Mouse (Mus musculus) mature B cell (primary cell): ENCODE measurements at regions not wholly inside any gene's neighbourhood (a gene's known extent, or its start where the extent isn't known, plus 50 kb on each side); places are given as distances from the start of the nearest gene placed in this dataset.

Source experiments
- in situ Hi-C: fragments of 300-500 bp; cut with MboI; formaldehyde crosslinking; loops from 2 replicates; pipeline ENCODE4 v1.14.3; 2019

- in situ Hi-C loops = no loop called here
Measured at GRCm38 (mm10) chr2:128432741-128433140, 158.3 kb upstream of the Spdye4c start.

DNA sequence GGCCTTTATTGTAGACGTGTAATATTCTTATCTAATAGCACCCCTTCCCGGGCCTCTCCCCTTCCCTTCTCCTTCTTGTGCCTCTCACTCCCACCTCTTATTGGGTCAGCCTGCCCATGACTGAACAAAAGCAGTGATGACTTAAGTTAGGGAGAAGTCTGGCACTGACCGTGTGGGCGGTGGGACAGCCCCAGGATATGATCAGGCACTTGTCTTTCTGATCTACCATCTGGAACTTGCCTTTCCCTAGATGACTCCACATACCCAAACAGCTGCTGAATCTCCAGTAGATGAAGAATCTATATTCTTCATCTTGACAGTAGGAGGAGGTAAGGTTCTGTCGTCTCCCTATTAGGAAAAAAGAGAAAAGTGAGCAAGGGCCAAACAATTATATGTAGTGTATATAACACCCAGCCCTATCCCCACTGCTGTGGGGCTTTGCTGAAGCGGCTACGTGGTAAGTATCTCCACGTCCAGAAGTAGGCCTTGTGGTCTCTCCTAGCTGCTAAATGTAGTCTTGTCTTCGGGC is 157.4 kb upstream of the Spdye4c start:
- in situ Hi-C loops = no loop called here

DNA sequence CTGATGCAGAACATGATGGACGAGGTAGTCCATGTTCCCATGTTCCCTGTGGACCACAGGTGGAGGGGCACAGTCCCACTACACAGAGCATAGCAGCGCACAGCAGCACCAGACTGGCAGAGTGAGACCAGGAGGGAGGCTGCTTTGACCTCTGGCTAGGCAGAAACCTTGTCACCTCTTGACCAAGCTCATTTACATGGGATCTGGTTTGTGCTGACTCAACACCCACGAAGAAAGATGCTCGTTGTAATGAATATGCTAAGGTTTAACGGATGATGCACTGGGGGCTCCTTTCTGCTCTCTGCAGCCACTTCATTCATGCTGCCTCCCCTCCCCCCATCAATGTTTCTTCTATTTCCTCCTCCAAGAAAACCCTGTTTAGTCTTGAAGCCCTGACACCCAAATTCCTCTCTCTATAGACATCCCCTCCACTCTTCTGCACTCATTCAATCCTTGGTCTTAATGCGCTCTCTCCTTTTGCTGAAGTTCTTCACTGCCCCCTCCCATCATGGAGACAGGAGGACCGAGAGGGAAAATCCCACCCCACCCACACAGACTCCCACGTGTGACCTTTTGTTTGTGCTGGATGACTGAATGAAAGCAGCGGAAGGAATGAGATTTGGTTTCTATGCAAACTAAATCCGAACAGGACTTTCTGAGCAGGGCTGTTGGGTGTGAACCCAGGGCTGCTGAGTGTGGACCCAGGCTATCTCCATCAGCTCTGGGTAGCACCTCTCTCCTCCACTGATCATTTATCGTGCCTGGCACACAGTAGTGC is 156.6 kb upstream of the Spdye4c start:
- in situ Hi-C loops = no loop called here

DNA sequence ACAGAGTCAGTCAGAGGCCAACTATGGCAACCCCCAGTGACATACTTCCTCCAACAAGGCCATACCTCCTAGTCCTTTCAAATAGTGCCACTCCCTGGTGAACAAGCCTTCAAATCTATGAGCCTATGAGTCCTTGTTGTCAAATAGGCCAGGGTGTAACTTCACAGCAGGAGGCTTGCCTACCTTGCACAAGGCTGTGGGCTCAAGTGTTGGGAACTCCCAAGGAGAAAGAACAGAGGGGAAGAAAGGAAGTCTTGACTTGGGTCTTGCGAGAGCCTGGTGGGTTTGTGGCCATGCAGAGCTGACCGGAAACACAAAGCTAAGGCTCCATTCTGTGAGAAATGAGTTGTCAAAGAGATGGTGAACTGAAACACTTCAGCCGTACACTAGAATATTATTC is 154.6 kb upstream of the Spdye4c start:
- in situ Hi-C loops = no loop called here

- in situ Hi-C loops = no loop called here
Measured at GRCm38 (mm10) chr2:128437698-128438097, 153.3 kb upstream of the Spdye4c start.

DNA sequence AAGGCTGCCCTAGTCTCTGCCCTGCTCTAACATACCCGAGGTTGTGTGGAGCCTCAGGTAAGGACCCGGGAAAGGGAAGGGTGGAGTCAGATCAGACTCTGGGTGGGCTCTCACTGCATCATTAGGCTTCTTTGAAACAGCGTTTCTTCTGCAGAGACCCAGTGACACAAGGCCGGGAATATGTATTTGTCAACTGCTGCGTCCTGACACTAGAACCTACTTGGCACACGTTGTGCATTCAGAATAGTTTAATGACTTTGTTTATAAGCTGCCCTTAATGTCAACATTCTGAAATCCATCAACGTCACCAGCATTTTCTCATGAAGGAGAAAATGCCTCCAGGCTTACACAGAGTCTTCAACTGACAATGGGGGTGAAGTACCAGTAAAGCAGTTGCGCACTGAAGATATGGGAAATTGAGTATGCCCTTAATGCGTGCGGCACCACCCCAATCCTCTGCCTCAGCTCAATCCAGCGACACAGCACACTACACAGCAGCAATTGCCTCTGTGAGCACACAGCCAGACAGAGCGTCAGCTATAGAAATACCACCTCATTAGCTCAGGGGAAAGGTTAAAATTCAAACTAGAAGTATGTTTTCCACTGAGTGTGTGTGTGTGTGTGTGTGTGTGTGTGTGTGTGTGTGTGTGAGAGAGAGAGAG is 152.7 kb upstream of the Spdye4c start:
- in situ Hi-C loops = no loop called here

GRCm38 (mm10) chr2:128438897-128439296 is 152.1 kb upstream of the Spdye4c start:
- in situ Hi-C loops = no loop called here

- in situ Hi-C loops = no loop called here
Measured at GRCm38 (mm10) chr2:128444599-128445011, 146.4 kb upstream of the Spdye4c start.

DNA sequence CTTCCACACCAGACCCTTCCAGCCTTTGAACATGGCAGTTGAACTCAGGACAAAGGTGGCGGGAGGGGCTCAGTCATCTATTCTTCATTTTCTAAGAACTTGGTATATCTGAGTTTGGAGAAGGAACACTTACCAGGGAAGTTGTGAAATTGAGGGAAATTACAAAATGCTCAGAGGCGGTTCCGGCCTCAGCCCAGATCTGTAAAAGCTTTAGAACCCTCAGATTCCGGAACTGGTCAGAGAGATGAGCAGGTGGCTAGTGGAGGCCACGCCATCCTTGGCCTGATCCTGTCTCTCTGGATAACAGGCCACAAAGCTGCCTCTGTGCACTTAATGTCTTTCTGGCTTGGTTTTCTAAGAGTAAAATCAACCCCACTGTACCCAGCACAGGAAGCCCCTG is 145.6 kb upstream of the Spdye4c start:
- in situ Hi-C loops = no loop called here

- in situ Hi-C loops = no loop called here
Measured at GRCm38 (mm10) chr2:128449294-128449693, 141.7 kb upstream of the Spdye4c start.

DNA sequence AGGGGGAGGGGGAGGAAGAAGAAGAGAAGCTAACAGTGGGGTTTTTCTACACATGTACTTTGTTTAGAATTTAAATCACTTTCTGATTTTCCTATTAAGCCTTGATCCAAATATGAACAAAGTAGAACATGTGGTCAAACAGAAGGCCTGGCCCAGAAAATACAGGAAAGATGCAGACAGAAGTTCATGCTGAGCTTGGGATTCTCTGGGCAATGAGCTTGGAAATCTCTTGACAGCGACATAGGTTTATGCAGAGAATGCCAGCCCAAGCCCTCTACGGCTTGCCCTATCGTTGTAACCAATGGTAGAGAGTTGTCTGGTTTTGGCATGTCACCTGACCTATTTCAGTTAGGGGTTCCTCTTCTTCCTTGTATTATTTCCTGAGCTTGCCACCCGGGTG is 141.0 kb upstream of the Spdye4c start:
- in situ Hi-C loops = no loop called here

- in situ Hi-C loops = no loop called here
Measured at GRCm38 (mm10) chr2:128451554-128452239, 139.3 kb upstream of the Spdye4c start.

DNA sequence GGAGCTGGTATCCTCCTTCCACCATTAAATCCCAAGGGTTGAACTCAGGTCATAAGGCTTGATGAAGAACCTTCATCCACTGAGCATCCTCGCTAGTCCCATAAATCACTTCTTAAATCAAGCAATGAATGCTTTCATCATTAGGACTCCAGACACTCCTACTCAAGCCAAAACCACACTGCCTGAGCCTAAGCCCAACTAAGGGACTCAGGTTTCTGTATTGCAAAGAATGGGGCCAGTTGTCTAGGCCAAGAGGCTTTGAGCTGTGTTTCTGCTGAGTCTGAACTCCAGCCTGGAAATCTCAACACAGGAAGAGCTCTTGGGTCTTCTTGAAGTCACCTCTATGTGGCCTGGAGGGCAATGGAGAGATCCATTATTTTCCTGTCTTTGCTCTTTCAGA is 138.4 kb upstream of the Spdye4c start:
- in situ Hi-C loops = no loop called here

GRCm38 (mm10) chr2:128454509-128454908 is 136.5 kb upstream of the Spdye4c start:
- in situ Hi-C loops = no loop called here

DNA sequence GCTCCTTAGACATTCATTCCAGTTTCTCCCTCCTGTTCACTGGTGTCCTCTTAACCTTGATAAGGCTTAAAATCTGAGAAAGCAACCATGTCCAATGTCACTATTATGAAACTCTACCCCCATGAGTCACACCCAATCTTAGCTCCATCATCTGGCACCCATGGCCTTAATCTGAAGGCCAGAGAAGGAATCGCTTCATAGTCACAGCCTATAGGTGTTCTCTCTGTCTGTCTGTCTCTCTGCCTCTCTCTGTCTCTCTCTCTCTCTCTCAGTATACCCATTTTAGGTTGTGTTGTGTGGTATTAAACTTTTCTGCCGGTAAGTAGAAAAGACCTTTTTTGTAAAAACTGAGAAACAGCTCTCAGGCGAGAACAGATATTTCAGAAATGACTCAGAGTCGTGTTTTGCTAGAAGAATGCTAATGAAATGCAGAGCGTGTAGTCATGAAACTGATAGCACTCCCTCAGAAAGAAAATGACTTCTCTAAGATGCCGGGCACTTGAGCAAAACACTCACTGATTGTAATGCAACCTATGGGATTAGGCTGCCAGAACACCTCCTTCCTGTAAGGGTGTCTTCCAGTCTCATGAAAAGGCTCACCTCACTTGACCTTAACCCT is 133.3 kb upstream of the Spdye4c start:
- in situ Hi-C loops = no loop called here

GRCm38 (mm10) chr2:128465214-128465984 is 125.6 kb upstream of the Spdye4c start:
- in situ Hi-C loops = no loop called here

DNA sequence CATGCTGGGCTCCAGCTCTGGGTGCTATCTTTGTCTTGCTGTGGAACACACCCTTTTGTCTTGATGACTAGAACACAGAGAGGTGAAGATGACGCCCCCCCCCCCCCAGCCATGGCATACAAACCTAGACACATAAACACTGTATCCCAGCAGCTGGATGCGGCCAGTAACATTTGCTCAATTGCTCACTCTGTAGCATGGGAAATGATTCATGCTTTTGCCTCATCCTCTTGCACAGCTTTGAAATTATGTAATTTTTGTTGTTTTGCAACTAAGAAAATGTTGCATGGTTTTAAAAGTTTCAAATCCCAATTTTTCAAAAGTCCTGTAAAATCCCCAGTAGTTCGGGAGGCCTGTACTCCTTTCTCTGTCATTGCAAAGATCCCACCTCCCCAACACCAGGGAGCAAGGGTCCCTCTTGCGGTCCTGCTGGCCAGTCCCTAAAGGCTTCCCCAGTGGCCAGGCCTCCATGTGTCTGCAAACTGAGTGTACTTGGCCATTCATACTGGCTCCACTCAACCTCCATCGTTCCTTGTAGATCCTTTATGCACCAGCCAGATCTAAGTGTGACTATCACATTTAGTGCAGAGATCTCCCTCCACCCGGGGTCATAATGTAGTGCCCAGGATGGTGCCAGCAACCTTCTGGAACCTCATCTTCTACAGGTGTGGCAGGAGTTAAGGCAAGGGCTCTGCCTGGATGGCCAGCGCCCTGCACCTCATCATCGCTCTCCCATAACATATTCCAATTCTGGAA is 123.3 kb upstream of the Spdye4c start:
- in situ Hi-C loops = no loop called here

GRCm38 (mm10) chr2:128468323-128468722 is 122.7 kb upstream of the Spdye4c start:
- in situ Hi-C loops = no loop called here

DNA sequence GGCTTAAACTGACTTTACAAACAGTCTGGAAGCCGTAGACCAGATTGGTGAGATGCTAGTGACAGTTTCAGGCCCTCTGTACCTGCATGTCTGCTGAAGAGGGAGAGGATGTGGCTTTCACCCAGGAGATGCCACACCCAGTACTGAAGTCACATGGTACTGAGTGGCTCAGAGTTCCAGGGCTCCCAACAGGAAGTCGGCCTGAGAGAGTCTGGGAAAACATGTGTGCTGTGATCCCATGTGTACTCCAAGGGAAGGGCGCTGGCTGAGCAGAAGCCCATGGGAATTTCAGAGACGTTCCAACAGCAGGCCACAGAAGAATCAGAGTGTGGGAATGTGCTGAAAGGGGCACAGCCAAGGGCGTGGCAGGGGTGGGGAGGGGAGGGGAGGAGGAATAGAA is 120.7 kb upstream of the Spdye4c start:
- in situ Hi-C loops = no loop called here

DNA sequence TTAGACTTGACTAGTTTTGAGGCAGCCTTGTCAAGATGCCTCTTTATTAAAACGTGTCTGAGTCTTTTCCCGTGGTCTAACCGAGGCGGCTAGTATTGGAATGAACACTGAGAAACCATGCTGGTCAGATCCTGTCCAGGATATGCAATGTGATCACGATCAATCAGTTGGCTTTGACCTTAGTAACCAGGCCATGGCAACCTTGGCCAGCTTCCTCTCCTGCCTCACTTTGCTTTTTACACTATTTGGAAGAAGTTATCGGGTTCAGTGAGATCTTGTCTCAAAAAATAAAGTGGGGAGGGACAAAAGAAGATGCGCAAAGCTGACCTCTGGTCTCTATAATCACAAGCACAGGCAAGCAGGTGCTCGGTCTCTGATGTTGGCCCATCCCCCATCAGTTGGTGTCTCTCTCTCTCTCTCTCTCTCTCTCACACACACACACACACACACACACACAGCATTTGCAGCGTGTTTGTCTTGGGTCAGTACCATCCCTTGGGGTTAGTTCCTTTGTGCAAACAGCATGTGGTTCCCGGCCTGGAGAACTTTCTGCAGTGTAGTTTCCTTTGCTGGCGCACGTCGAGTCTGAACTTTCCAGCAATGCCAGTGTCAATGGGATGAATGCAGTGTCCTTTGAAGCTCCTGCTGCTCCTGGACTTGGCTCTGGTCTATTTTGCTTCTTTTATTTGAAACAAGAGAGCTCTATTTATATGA is 117.6 kb upstream of the Spdye4c start:
- in situ Hi-C loops = no loop called here
